Mouse (Mus musculus): ENCODE data around the gene Gpr180.

DNA sequence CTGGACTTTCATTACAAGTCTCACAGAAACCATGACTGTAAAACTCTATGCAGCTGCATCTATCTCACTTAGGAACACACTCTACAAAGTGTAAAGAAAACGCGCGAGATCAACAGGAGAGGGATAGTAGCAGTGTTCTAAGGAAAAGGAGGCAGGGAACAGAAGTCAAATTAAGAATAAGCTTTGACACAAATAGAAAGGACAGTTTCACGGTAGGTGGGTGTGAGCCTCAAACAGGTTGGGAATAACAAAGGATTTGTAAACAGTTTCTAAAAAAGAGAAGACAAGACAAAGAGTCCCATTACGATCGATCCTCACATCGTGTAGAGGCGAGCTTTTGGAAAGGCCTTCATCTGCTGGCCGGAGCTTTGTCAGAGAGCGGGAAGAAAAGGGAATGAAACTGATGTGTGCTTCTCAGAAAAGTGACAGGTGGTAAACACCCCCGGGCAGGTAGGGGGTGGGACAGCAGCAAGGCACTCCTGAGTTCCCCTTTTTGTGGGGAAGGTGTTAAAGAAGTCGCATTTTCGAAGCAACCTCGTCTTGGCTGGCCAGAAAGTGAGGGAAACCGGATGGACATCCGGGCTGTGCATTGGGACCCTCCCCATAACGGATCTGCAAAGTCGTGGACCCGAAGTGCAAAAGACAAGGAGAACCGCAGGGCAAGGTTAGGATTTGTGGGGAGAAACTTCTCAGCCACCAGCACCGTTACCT lies 4.9 kb upstream of the Gpr180 start:
- no peak for TF ChIP-seq CTCF (IDR thresholded peaks at IDR 0.05; ENCODE audit: borderline replicate concordance, extremely low read depth, insufficient read depth, insufficient read length)
- no peak for TF ChIP-seq POLR2A (IDR thresholded peaks at IDR 0.05; ENCODE audit: borderline replicate concordance, extremely low read depth, insufficient read depth, insufficient read length, poor library complexity, severe bottlenecking)

Data from brain, embryonic 14.5 days (tissue).